Mouse (Mus musculus) E14TG2a.4 (cell line): ENCODE measurements at regions not wholly inside any gene's neighbourhood (a gene's known extent, or its start where the extent isn't known, plus 50 kb on each side); places are given as distances from the start of the nearest gene placed in this dataset.
"Not testable (repeated sequence)": the region's sequence is repeated elsewhere in the genome, so short reads cannot be mapped to it uniquely, and the experiment has no call there.

Experiments used
- H3K27me3 ChIP-seq: 2 replicates; pipeline ENCODE4 v1.6.1; 2014; ENCODE audit warnings: low read length, control low read depth; ENCODE audit not compliant: insufficient read depth
- H3K36me3 ChIP-seq: 2 replicates; pipeline ENCODE4 v1.6.1; 2014; ENCODE audit warnings: low read length, control low read depth; ENCODE audit not compliant: insufficient read depth
- H3K4me1 ChIP-seq: replicated peaks from 2 replicates; pipeline ENCODE4 v1.6.1; 2014; ENCODE audit warnings: low read depth, low read length, control low read depth
- H3K4me3 ChIP-seq: replicated peaks from 2 replicates; pipeline ENCODE4 v1.5.1; 2014; ENCODE audit warnings: mild to moderate bottlenecking, low read length
- H3K9me3 ChIP-seq: 2 replicates; pipeline ENCODE4 v1.6.1; 2014; ENCODE audit warnings: low read length, control low read depth
- CTCF ChIP-seq: conservative IDR thresholded peaks from 2 replicates; pipeline ENCODE4 v1.5.1; 2014; ENCODE audit warnings: low read length
- NANOG ChIP-seq: IDR thresholded peaks from 2 replicates; pipeline ENCODE4 v1.6.1; 2014; ENCODE audit warnings: borderline replicate concordance, low read length, mixed read lengths
- POU5F1 ChIP-seq: IDR thresholded peaks from 2 replicates; pipeline ENCODE4 v1.6.1; 2014; ENCODE audit warnings: low read length, borderline replicate concordance

DNA sequence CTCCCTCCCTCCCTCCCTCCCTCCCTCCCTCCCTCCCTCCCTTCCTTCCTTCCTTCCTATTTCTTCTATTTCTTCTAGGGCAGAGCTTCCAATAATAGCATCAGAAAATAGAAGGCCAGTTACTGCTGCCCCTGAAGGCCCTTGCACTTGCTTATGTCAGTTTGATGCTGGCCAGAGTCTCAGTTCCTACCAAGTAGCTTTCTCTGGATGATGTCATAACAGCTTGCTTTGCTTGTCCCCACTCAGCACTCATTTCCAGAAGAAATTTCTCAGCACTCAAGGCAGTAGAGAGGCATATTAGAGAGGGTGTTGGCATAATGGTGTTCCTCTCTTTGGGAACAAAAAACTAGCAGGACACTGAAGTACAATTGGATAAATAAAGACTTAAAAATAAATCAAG lies 811.6 kb upstream of the 4930444P10Rik start:
- Histone ChIP-seq H3K27me3 (no peaks in the 10 kb centered on the region), H3K4me3 (no peak overlapping the region), H3K36me3 (no peaks in the 10 kb centered on the region), H3K9me3 (no peaks in the 10 kb centered on the region), H3K4me1 (no peaks in the 10 kb centered on the region)
- TF ChIP-seq NANOG (no peak), POU5F1 (no peak), CTCF (no peak)

- not testable (repeated sequence) for H3K4me1 ChIP-seq, H3K4me3 ChIP-seq, H3K36me3 ChIP-seq, H3K27me3 ChIP-seq
- peaks cover 73% of the 10 kb centered on the region for H3K9me3 ChIP-seq
- peak; percentile 27; the same call in 1 of the 2 replicates for TF ChIP-seq NANOG
Observed at GRCm38 (mm10) chr1:16868383-16868782, 775.3 kb upstream of the 4930444P10Rik start.

- not testable (repeated sequence) for H3K27me3 ChIP-seq, H3K4me1 ChIP-seq, H3K4me3 ChIP-seq, H3K36me3 ChIP-seq
- H3K9me3 ChIP-seq: peaks cover 71% of the 10 kb centered on the region
Observed at GRCm38 (mm10) chr1:16867086-16867835, 774.1 kb upstream of the 4930444P10Rik start.

DNA sequence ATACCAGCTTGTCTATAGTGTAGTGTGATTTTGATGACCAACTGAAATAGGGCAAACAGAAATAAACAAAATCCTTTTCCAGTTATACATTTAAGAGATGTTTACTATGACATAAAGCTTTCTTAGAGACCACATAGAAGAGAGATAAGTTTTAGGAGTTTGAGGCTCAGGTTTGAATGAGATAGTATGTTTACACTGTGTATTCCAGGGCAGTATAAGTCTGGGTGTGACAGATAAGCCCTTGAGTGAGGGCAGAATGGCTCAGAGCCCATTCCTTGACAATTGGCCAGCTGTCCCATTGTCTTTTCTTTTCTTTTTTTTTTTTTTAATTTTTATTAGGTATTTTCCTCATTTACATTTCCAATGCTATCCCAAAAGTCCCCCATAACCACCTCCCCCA lies 744.0 kb upstream of the 4930444P10Rik start:
- TF ChIP-seq CTCF (no peak), NANOG (no peak), POU5F1 (no peak)
- Histone ChIP-seq H3K9me3 (peaks cover 13% of the 10 kb centered on the region), H3K27me3 (no peaks in the 10 kb centered on the region), H3K4me1 (no peaks in the 10 kb centered on the region), H3K36me3 (no peaks in the 10 kb centered on the region), H3K4me3 (no peak overlapping the region)

- H3K27me3 ChIP-seq, H3K4me3 ChIP-seq: not testable (repeated sequence)
- TF ChIP-seq NANOG: peak; percentile 53; the same call in 1 of the 2 replicates
- peak; percentile 34; the same call in 1 of the 2 replicates for TF ChIP-seq POU5F1
- peaks cover 14% of the 10 kb centered on the region for H3K4me1 ChIP-seq
- H3K9me3 ChIP-seq: peaks cover 48% of the 10 kb centered on the region
- H3K36me3 ChIP-seq: peaks cover 13% of the 10 kb centered on the region; the same call in 1 of the 2 replicates
Observed at GRCm38 (mm10) chr1:16824709-16825108, 731.6 kb upstream of the 4930444P10Rik start.

- TF ChIP-seq CTCF (no peak), POU5F1 (no peak), NANOG (peak; percentile 86)
- no peaks in the 10 kb centered on the region for H3K27me3 ChIP-seq
- no peak overlapping the region; the same call in 1 of the 2 replicates for H3K4me3 ChIP-seq
- H3K36me3 ChIP-seq: peaks cover 13% of the 10 kb centered on the region; the same call in 1 of the 2 replicates
- H3K4me1 ChIP-seq: peaks cover 14% of the 10 kb centered on the region
- H3K9me3 ChIP-seq: peaks cover 55% of the 10 kb centered on the region
Observed at GRCm38 (mm10) chr1:16824057-16824456, 730.9 kb upstream of the 4930444P10Rik start.

- peaks cover 13% of the 10 kb centered on the region for H3K4me1 ChIP-seq
- H3K27me3 ChIP-seq: no peaks in the 10 kb centered on the region
- peaks cover 7% of the 10 kb centered on the region; the same call in 1 of the 2 replicates for H3K36me3 ChIP-seq
- TF ChIP-seq CTCF (no peak), POU5F1 (no peak), NANOG (no peak)
- H3K4me3 ChIP-seq: no peak overlapping the region
- peaks cover 43% of the 10 kb centered on the region for H3K9me3 ChIP-seq
Observed at GRCm38 (mm10) chr1:16821186-16821585, 728.1 kb upstream of the 4930444P10Rik start.

- no peaks in the 10 kb centered on the region for H3K27me3 ChIP-seq
- H3K36me3 ChIP-seq: no peaks in the 10 kb centered on the region
- no peak overlapping the region for H3K4me3 ChIP-seq
- H3K9me3 ChIP-seq: peaks cover 22% of the 10 kb centered on the region
- H3K4me1 ChIP-seq: 0 out of 2 replicates have a peak, but pooled peaks cover 2% of the 10 kb centered on the region
- TF ChIP-seq POU5F1 (no peak), NANOG (no peak), CTCF (no peak)
Observed at GRCm38 (mm10) chr1:16816572-16816971, 723.4 kb upstream of the 4930444P10Rik start.

GRCm38 (mm10) chr1:16815731-16816130 lies 722.6 kb upstream of the 4930444P10Rik start:
- H3K4me3 ChIP-seq: no peak overlapping the region
- H3K36me3 ChIP-seq: no peaks in the 10 kb centered on the region
- no peak for TF ChIP-seq POU5F1
- no peak for TF ChIP-seq NANOG
- no peak for TF ChIP-seq CTCF
- 0 out of 2 replicates have a peak, but pooled peaks cover 2% of the 10 kb centered on the region for H3K4me1 ChIP-seq
- no peaks in the 10 kb centered on the region for H3K27me3 ChIP-seq
- peaks cover 14% of the 10 kb centered on the region; the same call in 1 of the 2 replicates for H3K9me3 ChIP-seq
